Mouse (Mus musculus): Measurements from ENCODE around the gene Krtap6-1. TPM values are rescaled to one million over a fixed set of nuclear protein-coding genes. Genes with fewer than 3 reads are reported as not detected.
"Not testable (repeated sequence)": the region's sequence is repeated elsewhere in the genome, so short reads cannot be mapped to it uniquely, and the experiment has no call there.

Krtap6-1 gene
- not detected for total RNA-seq (2022)

DNA sequence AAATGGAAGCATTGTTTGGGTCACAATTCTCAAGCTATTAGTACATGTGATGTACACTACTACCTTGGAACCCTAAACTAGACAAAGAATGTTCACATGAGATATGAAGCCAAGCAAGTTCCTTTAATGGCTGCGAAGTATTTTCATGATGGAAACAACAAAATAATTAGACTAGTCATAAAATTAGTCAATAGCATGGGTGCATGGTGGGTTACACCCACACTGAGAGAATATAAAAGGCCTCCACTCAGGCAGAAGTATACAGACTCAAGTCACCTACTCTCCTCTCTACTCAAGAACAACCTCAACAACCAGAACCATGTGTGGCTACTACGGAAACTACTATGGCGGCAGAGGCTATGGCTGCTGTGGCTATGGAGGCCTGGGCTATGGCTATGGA lies at the start of gene Krtap6-1:
TSS of gene Krtap6-1 (plus strand) at position 301 of the 400 bp plus-strand sequence.
- not testable (repeated sequence) for DNase-seq

DNA sequence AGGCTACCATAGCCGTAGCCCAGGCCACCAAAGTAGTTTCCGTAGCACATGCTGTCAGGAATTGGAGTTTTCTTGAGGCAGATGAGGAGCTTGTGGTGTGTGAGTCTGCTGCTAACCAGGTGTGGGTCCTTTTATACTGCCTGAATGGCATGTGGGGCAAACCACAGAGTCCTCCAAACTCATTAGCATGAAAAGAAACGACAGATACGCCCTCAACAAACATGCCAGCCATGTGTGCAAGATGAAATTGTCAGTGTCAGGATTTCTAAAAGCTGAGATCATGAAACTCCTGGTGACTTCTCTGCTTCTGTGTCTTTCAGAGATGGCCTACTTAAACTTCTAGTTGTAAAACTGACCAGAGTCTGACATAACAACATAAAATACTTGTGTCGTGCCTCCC lies 20.8 kb upstream of the Krtap6-1 start, which contains the start of gene Krtap22-2:
TSS of gene Krtap22-2 (minus strand) at position 101 of the 400 bp plus-strand sequence.
- DNase-seq: no peak

DNA sequence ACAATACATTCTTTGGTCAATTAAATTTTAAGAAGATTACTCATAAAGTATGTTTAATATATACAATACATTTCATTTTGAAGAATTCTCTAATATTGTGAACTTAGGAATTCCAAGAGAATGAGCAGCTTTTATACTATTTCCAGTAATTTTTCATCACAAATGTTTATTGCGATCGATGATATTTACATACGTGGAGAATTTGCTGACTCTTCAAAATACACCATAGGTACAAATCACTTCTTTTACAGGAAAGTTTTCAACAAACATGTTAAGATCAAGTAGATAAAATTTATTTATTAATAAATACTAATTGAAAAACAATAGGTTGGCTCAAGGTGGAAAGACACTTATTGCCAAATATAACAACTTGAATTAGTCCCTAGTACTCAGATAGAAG lies 17.5 kb upstream of the Krtap6-1 start:
- no peak for DNase-seq

DNA sequence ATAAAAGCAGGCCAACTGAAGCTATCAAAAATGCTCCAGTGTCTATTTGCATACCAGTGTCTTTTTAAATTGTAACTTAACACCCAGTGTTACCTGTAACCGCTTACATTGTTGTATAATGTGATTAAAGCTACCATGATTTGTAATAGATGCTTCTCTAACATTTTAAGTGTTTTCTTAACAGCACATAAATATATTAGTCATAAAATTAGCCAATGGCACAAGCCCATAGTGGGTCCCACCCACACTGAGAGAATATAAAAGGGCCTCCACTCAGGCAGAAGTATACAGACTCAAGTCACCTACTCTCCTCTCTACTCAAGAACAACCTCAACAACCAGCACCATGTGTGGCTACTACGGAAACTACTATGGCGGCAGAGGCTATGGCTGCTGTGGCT lies 16.5 kb upstream of the Krtap6-1 start, which contains the start of gene Gm10229:
TSS of gene Gm10229 (plus strand) at position 301 of the 400 bp plus-strand sequence.
- not testable (repeated sequence) for DNase-seq

DNA sequence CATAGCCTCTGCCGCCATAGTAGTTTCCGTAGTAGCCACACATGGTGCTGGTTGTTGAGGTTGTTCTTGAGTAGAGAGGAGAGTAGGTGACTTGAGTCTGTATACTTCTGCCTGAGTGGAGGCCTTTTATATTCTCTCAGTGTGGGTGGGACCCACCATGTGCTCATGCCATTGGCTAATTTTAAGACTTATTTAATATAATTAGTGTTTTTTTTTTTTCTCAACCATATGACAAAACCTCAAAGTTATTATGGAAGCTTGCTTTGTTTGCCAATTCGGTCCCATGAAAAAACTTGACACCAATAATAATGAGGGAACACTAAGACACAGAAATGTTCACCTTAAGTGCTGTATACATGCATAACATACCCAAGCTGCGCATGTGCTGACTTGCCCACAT lies 9.9 kb downstream of the Krtap6-1 start, which contains the start of gene Gm10228:
TSS of gene Gm10228 (minus strand) at position 101 of the 400 bp plus-strand sequence.
- DNase-seq: not testable (repeated sequence)

DNA sequence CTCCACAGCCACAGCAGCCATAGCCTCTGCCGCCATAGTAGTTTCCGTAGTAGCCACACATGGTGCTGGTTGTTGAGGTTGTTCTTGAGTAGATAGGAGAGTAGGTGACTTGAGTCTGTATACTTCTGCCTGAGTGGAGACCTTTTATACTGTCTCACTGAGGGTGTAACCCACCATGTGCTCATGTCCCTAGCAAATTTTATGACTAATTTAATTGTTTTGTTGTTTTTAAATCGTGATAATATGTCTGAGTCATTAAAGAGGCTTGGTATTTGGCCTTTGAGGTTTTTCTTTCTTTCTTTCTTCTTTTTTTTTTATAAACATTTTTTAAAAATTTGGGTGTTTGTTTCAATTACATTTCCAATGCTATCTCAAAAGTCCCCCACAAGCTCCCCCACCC lies 16.3 kb downstream of the Krtap6-1 start, which contains the start of gene Krtap6-5:
TSS of gene Krtap6-5 (minus strand) at position 101 of the 400 bp plus-strand sequence.
- DNase-seq: no peak

DNA sequence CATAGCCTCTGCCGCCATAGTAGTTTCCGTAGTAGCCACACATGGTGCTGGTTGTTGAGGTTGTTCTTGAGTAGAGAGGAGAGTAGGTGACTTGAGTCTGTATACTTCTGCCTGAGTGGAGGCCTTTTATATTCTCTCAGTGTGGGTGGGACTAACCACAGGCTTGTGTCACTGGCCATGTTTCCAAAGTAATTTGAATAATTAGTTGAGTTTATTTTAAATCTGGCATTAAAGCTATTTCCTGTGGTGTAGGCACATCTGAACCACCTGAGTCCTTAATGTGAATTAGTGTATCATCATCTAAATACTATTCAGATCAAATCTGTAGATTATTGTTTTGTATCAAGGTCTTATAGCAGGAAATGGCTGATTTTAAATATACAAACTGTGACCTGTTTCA lies 32.4 kb downstream of the Krtap6-1 start, which contains the start of gene 1110025L11Rik:
TSS of gene 1110025L11Rik (minus strand) at position 101 of the 400 bp plus-strand sequence.
- DNase-seq: not testable (repeated sequence)

DNA sequence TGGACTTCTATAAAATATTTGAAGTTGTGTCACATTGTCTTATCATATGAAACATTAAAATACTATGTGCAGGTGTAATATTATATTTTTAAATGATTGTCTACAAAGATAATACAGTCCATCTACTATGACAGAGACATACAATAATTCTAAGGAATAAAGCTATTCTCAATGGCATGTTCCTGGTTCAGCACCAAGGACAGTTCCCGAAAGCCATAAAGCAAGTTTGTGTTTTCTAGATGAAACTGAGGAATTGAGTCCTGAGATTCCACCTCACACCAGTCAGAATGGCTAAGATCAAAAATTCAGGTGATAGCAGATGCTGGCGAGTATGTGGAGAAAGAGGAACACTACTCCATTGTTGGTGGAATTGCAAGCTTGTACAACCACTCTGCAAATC lies 39.5 kb downstream of the Krtap6-1 start:
- DNase-seq: not testable (repeated sequence)

Other genes with a start within 250 kb of the Krtap6-1 start
- not detected for gene Gm20741, start 219.5 kb upstream of the Krtap6-1 start, total RNA-seq (2022)
- gene Krtap15, start 211.5 kb upstream of the Krtap6-1 start, total RNA-seq (2022): not detected
- gene Krtap14, start 205.6 kb upstream of the Krtap6-1 start, total RNA-seq (2022): not detected
- not detected for gene Krtap19-1, start 162.3 kb upstream of the Krtap6-1 start, total RNA-seq (2022)
- not detected for gene Krtap19-2, start 157.4 kb upstream of the Krtap6-1 start, total RNA-seq (2022)
- gene Krtap19-3, start 153.7 kb upstream of the Krtap6-1 start, total RNA-seq (2022): not detected
- gene Krtap19-4, start 146.6 kb upstream of the Krtap6-1 start, total RNA-seq (2022): not detected
- gene Krtap19-5, start 135.2 kb upstream of the Krtap6-1 start, total RNA-seq (2022): not detected
- gene Krtap19-9b, start 99.4 kb upstream of the Krtap6-1 start, total RNA-seq (2022): not detected
- gene Krtap16-3, start 68.8 kb upstream of the Krtap6-1 start, total RNA-seq (2022): not detected
- not detected for gene Krtap22-2, start 20.9 kb upstream of the Krtap6-1 start, total RNA-seq (2022)
- gene Gm10229, start 16.4 kb upstream of the Krtap6-1 start, total RNA-seq (2022): not detected
- gene Gm10228, start 9.8 kb downstream of the Krtap6-1 start, total RNA-seq (2022): not detected
- not detected for gene Krtap6-5, start 16.2 kb downstream of the Krtap6-1 start, total RNA-seq (2022)
- not detected for gene 1110025L11Rik, start 32.3 kb downstream of the Krtap6-1 start, total RNA-seq (2022)
- gene Krtap6-3, start 52.3 kb downstream of the Krtap6-1 start, total RNA-seq (2022): not detected
- not detected for gene Gm6358, start 109.2 kb downstream of the Krtap6-1 start, total RNA-seq (2022)
- gene Gm10061, start 119.4 kb downstream of the Krtap6-1 start, total RNA-seq (2022): not detected
- gene Gm9789, start 126.3 kb downstream of the Krtap6-1 start, total RNA-seq (2022): not detected
- gene Gm7735, start 137.8 kb downstream of the Krtap6-1 start, total RNA-seq (2022): not detected
- not detected for gene 1110057P08Rik, start 143.0 kb downstream of the Krtap6-1 start, total RNA-seq (2022)
- gene Krtap20-2, start 174.2 kb downstream of the Krtap6-1 start, total RNA-seq (2022): not detected